In genomic region chr4:59034325-59034917, GRCm38 (mm10) we compare ENCODE assay signal across 9 mouse cellular contexts. TPM values are rescaled to one million over a fixed set of nuclear protein-coding genes. Genes with fewer than 3 reads are reported as not detected.
A peak's percentile ranks its signal among the peaks of the same experiment; 100 is the strongest.
DNase-seq lines count a peak whose midpoint lies in the region; ATAC-seq lines count a peak whose summit lies in the region.
"Had no signal": no experiment of that assay in that cellular context is flagged by ENCODE, and none has a peak within 500 bp of the region (broad histone marks: within the 10 kb centered on the region; RNA-seq: fewer than 3 reads in every experiment).

No protein-coding gene starts in this region.

- no peak overlapping the region for H3K27ac ChIP-seq in neural tube, embryonic 11.5 days (ENCODE audit: low read depth, low read length)
- peak overlapping the region; percentile 92 for H3K27ac ChIP-seq in forebrain, embryonic 16.5 days (ENCODE audit: low read length)
- H3K27ac ChIP-seq in macrophage: no peak overlapping the region

- peak overlapping the region; percentile 70 for H3K4me2 ChIP-seq in neural tube, embryonic 11.5 days (ENCODE audit: low read depth)
- peak overlapping the region; percentile 51 for H3K4me2 ChIP-seq in forebrain, embryonic 16.5 days (ENCODE audit: low read length)

- no peaks in the 10 kb centered on the region for H3K27me3 ChIP-seq in neural tube, embryonic 11.5 days (ENCODE audit: control insufficient read depth, insufficient read depth, low read length)
- H3K27me3 ChIP-seq in forebrain, embryonic 16.5 days (replicated peaks; ENCODE audit: control insufficient read depth, insufficient read depth, low read length): no peaks in the 10 kb centered on the region

- H3K4me1 ChIP-seq in neural tube, embryonic 11.5 days (ENCODE audit: control insufficient read depth, insufficient read depth, low read length): no peaks in the 10 kb centered on the region
- peaks cover 13% of the 10 kb centered on the region for H3K4me1 ChIP-seq in forebrain, embryonic 16.5 days (replicated peaks; ENCODE audit: control insufficient read depth, insufficient read depth, low read length)

- DNase-seq in adrenal gland, postnatal 14 days: peak; percentile 18
- DNase-seq in adrenal gland, postnatal 4 days (ENCODE audit: low spot score in 2 of 2): no peak
- DNase-seq in neural tube, embryonic 11.5 days (ENCODE audit: low spot score): no peak
- no peak for DNase-seq in neural tube, embryonic 10.5 days (ENCODE audit: extremely low spot score, low spot score)
- no peak for DNase-seq in Muller cell, postnatal 12 days (ENCODE audit: inconsistent ontology term)
- DNase-seq in c-Kit-positive CD71-positive TER-119-positive erythroid progenitor cells, embryonic 14.5 days (ENCODE audit: low spot score): no peak

- H3K9me3 ChIP-seq in neural tube, embryonic 11.5 days (ENCODE audit: control insufficient read depth, low read length): no peaks in the 10 kb centered on the region
- 0 out of 2 replicates have a peak, but pooled peaks cover 2% of the 10 kb centered on the region for H3K9me3 ChIP-seq in forebrain, embryonic 16.5 days (ENCODE audit: control insufficient read depth, low read length)

- ATAC-seq in neural tube, embryonic 11.5 days (ENCODE audit: insufficient read depth, low FRiP score, low TSS enrichment): no peak
- peak; percentile 29; the same call in 1 of the 2 replicates for ATAC-seq in forebrain, embryonic 16.5 days

- H3K79me2 ChIP-seq in macrophage (ENCODE audit: inconsistent target): peaks cover 11% of the 10 kb centered on the region; the same call in 1 of the 2 replicates

- WGBS in neural tube, embryonic 11.5 days: 81% methylated on average over 10 of the region's 10 CpGs
- 75% methylated on average over 10 of the region's 10 CpGs for WGBS in forebrain, embryonic 16.5 days
- 75% methylated on average over 10 of the region's 10 CpGs for WGBS in macrophage (ENCODE audit: missing documents)

- H3K9ac ChIP-seq in neural tube, embryonic 11.5 days (ENCODE audit: low read length): no peak overlapping the region; the same call in 1 of the 2 replicates
- peak overlapping the region; percentile 98 for H3K9ac ChIP-seq in forebrain, embryonic 16.5 days (replicated peaks; ENCODE audit: low read depth, low read length)

- no peaks in the 10 kb centered on the region for H3K36me3 ChIP-seq in neural tube, embryonic 11.5 days (ENCODE audit: control insufficient read depth, insufficient read depth, low read length)
- H3K36me3 ChIP-seq in forebrain, embryonic 16.5 days (ENCODE audit: control insufficient read depth, insufficient read depth): peaks cover 2% of the 10 kb centered on the region; the same call in 1 of the 2 replicates
- no peaks in the 10 kb centered on the region for H3K36me3 ChIP-seq in macrophage (ENCODE audit: inconsistent target)

- peak overlapping the region; percentile 58 for H3K4me3 ChIP-seq in neural tube, embryonic 11.5 days (ENCODE audit: low read depth, low read length)
- peak overlapping the region; percentile 86 for H3K4me3 ChIP-seq in forebrain, embryonic 16.5 days (replicated peaks; ENCODE audit: low read length)
- H3K4me3 ChIP-seq in macrophage (ENCODE audit: inconsistent target): peak overlapping the region; percentile 16; the same call in 1 of the 2 replicates

RNA-seq across cellular contexts. Expression of gene Gng10, which starts 0.5 kb away (rescaled TPM):
- 25.7 and 30.0 TPM in 2 replicates for total RNA-seq in adrenal gland, postnatal 14 days (2021)
- total RNA-seq in adrenal gland, postnatal 4 days (2021): 10 to 100 TPM; 48.1 to 55.9 TPM
- polyA plus RNA-seq in neural tube, embryonic 11.5 days (2014; fragmentation: Nextera tagmentation; extraction: Ambion mirVana): 89.6 and 89.7 TPM in 2 replicates
- polyA plus RNA-seq in forebrain, embryonic 16.5 days (2015; fragmentation: Nextera tagmentation; extraction: Ambion mirVana): 210 and 212 TPM in 2 replicates
- 1 to 10 TPM in 19 of 26 experiments, under 1 TPM in 3, not detected in 4; 0.80 to 9.2 (median 2.6) TPM for total RNA-seq in macrophage (2018; cell fraction: chromatin; rRNA removed)
- 10 to 100 TPM; 21.8 to 56.9 (median 36.8) TPM for total RNA-seq in macrophage (2018; cell fraction: cytosol; rRNA removed)
- total RNA-seq in macrophage (2018; cell fraction: nucleus; rRNA removed): 10 to 100 TPM in 6 of 26 experiments, 1 to 10 TPM in 20; 1.3 to 16.2 (median 7.2) TPM
- polyA plus RNA-seq in macrophage (2018): 30.9 to 65.1 TPM (median 52.8 TPM) in 3 replicates

RNA-seq across cellular contexts. Expression of gene Gm20503, which starts 31.4 kb away (rescaled TPM):
- 6.0 and 13.3 TPM in 2 replicates for total RNA-seq in adrenal gland, postnatal 14 days (2021)
- 1 to 10 TPM; 1.1 to 3.1 TPM for total RNA-seq in adrenal gland, postnatal 4 days (2021)
- 8.3 and 10.6 TPM in 2 replicates for polyA plus RNA-seq in neural tube, embryonic 11.5 days (2014; fragmentation: Nextera tagmentation; extraction: Ambion mirVana)
- polyA plus RNA-seq in forebrain, embryonic 16.5 days (2015; fragmentation: Nextera tagmentation; extraction: Ambion mirVana): 2.3 and 4.8 TPM in 2 replicates
- 1 to 10 TPM in 2 of 26 experiments, not detected in 24; 1.9 to 2.1 TPM for total RNA-seq in macrophage (2018; cell fraction: chromatin; rRNA removed)
- not detected for total RNA-seq in macrophage (2018; cell fraction: cytosol; rRNA removed)
- 1 to 10 TPM in 1 of 26 experiments, under 1 TPM in 3, not detected in 22; 0.78 to 4.9 (median 0.93) TPM for total RNA-seq in macrophage (2018; cell fraction: nucleus; rRNA removed)
- polyA plus RNA-seq in macrophage (2018): not detected in 3 replicates
- polyA plus RNA-seq: gonadal fat pad, adult 2 months had no signal

RNA-seq across cellular contexts. Expression of gene Dnajc25, which starts 39.6 kb away (rescaled TPM):
- 18.7 and 19.3 TPM in 2 replicates for total RNA-seq in adrenal gland, postnatal 14 days (2021)
- 10 to 100 TPM; 19.4 to 20.9 TPM for total RNA-seq in adrenal gland, postnatal 4 days (2021)
- 7.8 and 7.9 TPM in 2 replicates for polyA plus RNA-seq in neural tube, embryonic 11.5 days (2014; fragmentation: Nextera tagmentation; extraction: Ambion mirVana)
- 3.4 and 5.5 TPM in 2 replicates for polyA plus RNA-seq in forebrain, embryonic 16.5 days (2015; fragmentation: Nextera tagmentation; extraction: Ambion mirVana)
- 1 to 10 TPM; 1.1 to 8.5 (median 3.9) TPM for total RNA-seq in macrophage (2018; cell fraction: chromatin; rRNA removed)
- 1 to 10 TPM; 4.1 to 9.6 (median 5.7) TPM for total RNA-seq in macrophage (2018; cell fraction: cytosol; rRNA removed)
- 10 to 100 TPM in 3 of 26 experiments, 1 to 10 TPM in 23; 1.9 to 13.5 (median 4.9) TPM for total RNA-seq in macrophage (2018; cell fraction: nucleus; rRNA removed)
- 5.8 to 11.2 TPM (median 9.9 TPM) in 3 replicates for polyA plus RNA-seq in macrophage (2018)

RNA-seq across cellular contexts. Expression of gene Ptgr1, which starts 47.5 kb away (rescaled TPM):
- 14.6 and 18.1 TPM in 2 replicates for total RNA-seq in adrenal gland, postnatal 14 days (2021)
- total RNA-seq in adrenal gland, postnatal 4 days (2021): 10 to 100 TPM; 27.4 to 29.8 TPM
- 14.7 and 16.1 TPM in 2 replicates for polyA plus RNA-seq in neural tube, embryonic 11.5 days (2014; fragmentation: Nextera tagmentation; extraction: Ambion mirVana)
- 3.4 and 4.1 TPM in 2 replicates for polyA plus RNA-seq in forebrain, embryonic 16.5 days (2015; fragmentation: Nextera tagmentation; extraction: Ambion mirVana)
- total RNA-seq in macrophage (2018; cell fraction: chromatin; rRNA removed): 10 to 100 TPM in 1 of 26 experiments, 1 to 10 TPM in 25; 1.2 to 10.1 (median 4.3) TPM
- 10 to 100 TPM; 15.4 to 26.4 (median 19.8) TPM for total RNA-seq in macrophage (2018; cell fraction: cytosol; rRNA removed)
- total RNA-seq in macrophage (2018; cell fraction: nucleus; rRNA removed): 10 to 100 TPM in 3 of 26 experiments, 1 to 10 TPM in 23; 4.5 to 12.8 (median 6.3) TPM
- 19.7 to 28.3 TPM (median 26.7 TPM) in 3 replicates for polyA plus RNA-seq in macrophage (2018)

Comparison
In these comparisons a context has a peak if more than half of its experiments do, and no peak if none do; other contexts are left out.
1. H3K4me3 ChIP-seq: peak in every context shown above with its lines; median percentile 86 in forebrain, embryonic 16.5 days; 58 in neural tube, embryonic 11.5 days; 16 in macrophage.